Mouse (Mus musculus): ENCODE results near the gene Pde7b. TPM values are rescaled to one million over a fixed set of nuclear protein-coding genes. Genes with fewer than 3 reads are reported as not detected.

The Pde7b gene
- polyA plus RNA-seq, 1 experiment from 2014 or later = 1.3 TPM

DNA sequence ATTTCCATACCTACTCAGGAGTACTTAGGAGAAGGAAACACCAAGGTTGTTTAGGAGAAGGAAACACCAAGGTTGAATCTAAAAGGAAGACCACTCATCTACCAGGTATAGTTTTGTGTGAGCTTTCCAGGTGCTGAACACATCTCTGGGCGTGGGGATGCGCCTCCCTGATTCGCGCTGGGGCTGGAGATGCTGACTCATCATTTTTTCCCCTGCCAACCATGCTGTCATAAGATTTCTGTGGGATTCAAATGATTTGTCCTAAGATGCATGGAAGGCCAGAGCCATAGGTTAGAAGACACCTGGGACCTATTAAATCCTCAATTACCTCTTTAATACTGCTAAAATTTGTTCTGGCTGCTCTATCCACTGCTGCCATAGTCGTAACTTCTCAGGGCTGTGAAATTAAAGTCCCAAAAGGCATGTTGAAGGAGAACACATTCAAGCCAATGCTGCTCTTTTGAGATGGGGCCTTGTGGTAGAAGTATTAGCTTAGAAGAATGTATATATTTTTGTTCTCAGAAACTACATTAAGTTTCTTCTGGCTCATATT is 157.1 kb downstream of the Pde7b start:
- no peaks in the 10 kb centered on the region for H3K27me3 ChIP-seq (replicated peaks; ENCODE audit: control insufficient read depth, insufficient read depth, low read length)
- no peak overlapping the region for H3K9ac ChIP-seq (ENCODE audit: low read length)
- 94% methylated on average over 5 of the region's 5 CpGs for WGBS
- H3K36me3 ChIP-seq (ENCODE audit: control insufficient read depth, insufficient read depth, low read length) = no peaks in the 10 kb centered on the region
- no peak overlapping the region for H3K4me2 ChIP-seq (ENCODE audit: low read length)
- H3K27ac ChIP-seq (ENCODE audit: low read depth, low read length) = no peak overlapping the region
- H3K9me3 ChIP-seq (replicated peaks; ENCODE audit: control insufficient read depth, low read length) = no peaks in the 10 kb centered on the region
- DNase-seq (ENCODE audit: low spot score) (no peak), ATAC-seq (no peak)
- H3K4me3 ChIP-seq (ENCODE audit: low read depth, low read length) = no peak overlapping the region
- H3K4me1 ChIP-seq (ENCODE audit: control insufficient read depth, insufficient read depth, low read length) = no peaks in the 10 kb centered on the region

DNA sequence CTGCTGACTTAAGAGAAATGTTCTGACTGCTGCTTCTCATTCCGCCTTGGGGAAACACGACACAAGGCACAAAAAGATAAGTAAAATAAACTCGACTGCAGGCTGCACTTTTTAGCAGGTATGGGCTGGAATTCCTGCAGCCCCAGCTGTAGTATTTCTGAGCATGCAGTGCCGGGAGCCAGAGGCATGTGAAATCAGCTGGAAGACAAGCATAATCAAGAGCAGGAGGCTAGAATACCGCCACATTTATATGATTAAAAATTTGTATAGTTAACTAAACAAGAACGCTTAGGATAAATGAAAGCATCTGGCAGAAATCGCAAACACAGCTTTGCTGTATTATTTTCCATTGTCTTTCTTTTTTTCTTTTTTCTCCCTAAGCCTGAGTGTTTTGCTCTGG is 168.4 kb downstream of the Pde7b start:
- H3K27me3 ChIP-seq (replicated peaks; ENCODE audit: control insufficient read depth, insufficient read depth, low read length) = no peaks in the 10 kb centered on the region

DNA sequence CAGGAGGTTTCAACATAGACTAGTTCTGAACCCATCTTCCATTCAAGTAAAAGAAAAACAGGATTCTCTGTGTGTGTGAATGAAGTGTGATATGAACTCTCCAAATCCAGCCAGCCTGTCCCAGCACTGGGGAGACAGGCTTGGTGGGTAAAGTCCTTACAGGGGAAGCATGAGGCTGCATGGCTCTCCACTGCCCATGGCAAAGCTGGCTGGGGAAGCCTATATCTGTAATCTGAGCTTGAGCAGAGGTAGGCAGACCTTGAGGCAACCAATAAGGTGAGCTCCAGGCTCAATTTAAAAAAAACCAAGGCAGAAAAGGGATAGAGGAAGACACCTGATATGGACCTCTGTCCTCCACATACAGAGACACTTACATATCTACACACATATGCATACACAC is 173.5 kb downstream of the Pde7b start:
- no peak overlapping the region for H3K27ac ChIP-seq (ENCODE audit: low read depth, low read length)
- no peaks in the 10 kb centered on the region for H3K9me3 ChIP-seq (replicated peaks; ENCODE audit: control insufficient read depth, low read length)
- H3K9ac ChIP-seq (ENCODE audit: low read length) = no peak overlapping the region
- ATAC-seq (no peak), DNase-seq (ENCODE audit: low spot score) (no peak)
- H3K4me2 ChIP-seq (ENCODE audit: low read length) = no peak overlapping the region
- no peaks in the 10 kb centered on the region for H3K27me3 ChIP-seq (replicated peaks; ENCODE audit: control insufficient read depth, insufficient read depth, low read length)
- peaks cover 16% of the 10 kb centered on the region for H3K4me1 ChIP-seq (ENCODE audit: control insufficient read depth, insufficient read depth, low read length)
- no peaks in the 10 kb centered on the region for H3K36me3 ChIP-seq (ENCODE audit: control insufficient read depth, insufficient read depth, low read length)
- H3K4me3 ChIP-seq (ENCODE audit: low read depth, low read length) = no peak overlapping the region

More for the DNA sequence above, 168.4 kb downstream of the Pde7b start:
- no peak overlapping the region for H3K9ac ChIP-seq (ENCODE audit: low read length)
- no peaks in the 10 kb centered on the region for H3K4me1 ChIP-seq (ENCODE audit: control insufficient read depth, insufficient read depth, low read length)
- WGBS = 75% methylated on average over 7 of the region's 7 CpGs
- ATAC-seq = no peak
- no peak overlapping the region for H3K27ac ChIP-seq (ENCODE audit: low read depth, low read length)
- no peaks in the 10 kb centered on the region for H3K9me3 ChIP-seq (replicated peaks; ENCODE audit: control insufficient read depth, low read length)
- no peaks in the 10 kb centered on the region for H3K36me3 ChIP-seq (ENCODE audit: control insufficient read depth, insufficient read depth, low read length)
- no peak overlapping the region for H3K4me3 ChIP-seq (ENCODE audit: low read depth, low read length)
- no peak for DNase-seq (ENCODE audit: low spot score)
- H3K4me2 ChIP-seq (ENCODE audit: low read length) = no peak overlapping the region

- no peak for ATAC-seq
Measured at GRCm38 (mm10) chr10:20550771-20551170, 174.1 kb downstream of the Pde7b start.

DNA sequence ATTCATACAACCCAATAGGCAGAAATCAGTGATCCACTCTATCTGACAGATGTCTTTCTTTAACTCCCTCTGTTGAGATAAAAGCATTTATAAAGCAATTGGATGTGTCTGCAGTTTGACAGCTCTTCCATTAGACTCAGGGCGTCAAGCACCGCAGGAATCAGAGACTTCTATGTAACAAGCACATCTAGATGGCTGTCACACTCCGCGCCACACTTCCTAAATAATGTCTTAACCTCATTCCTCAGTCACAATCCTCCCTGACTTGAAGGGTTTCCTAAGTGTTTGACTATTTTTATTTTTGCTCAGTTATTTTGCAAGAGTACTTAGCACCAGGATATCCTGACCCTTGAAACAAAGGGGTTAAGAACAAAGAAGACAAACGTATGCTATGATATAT is 174.7 kb downstream of the Pde7b start:
- DNase-seq (ENCODE audit: low spot score) (peak; percentile 53), ATAC-seq (no peak)
- no peaks in the 10 kb centered on the region for H3K9me3 ChIP-seq (replicated peaks; ENCODE audit: control insufficient read depth, low read length)
- H3K4me1 ChIP-seq (ENCODE audit: control insufficient read depth, insufficient read depth, low read length) = peaks cover 16% of the 10 kb centered on the region
- no peak overlapping the region for H3K9ac ChIP-seq (ENCODE audit: low read length)
- H3K4me2 ChIP-seq (ENCODE audit: low read length) = no peak overlapping the region
- H3K27ac ChIP-seq (ENCODE audit: low read depth, low read length) = no peak overlapping the region
- no peaks in the 10 kb centered on the region for H3K36me3 ChIP-seq (ENCODE audit: control insufficient read depth, insufficient read depth, low read length)
- H3K4me3 ChIP-seq (ENCODE audit: low read depth, low read length) = no peak overlapping the region
- 72% methylated on average over 5 of the region's 5 CpGs for WGBS
- H3K27me3 ChIP-seq (replicated peaks; ENCODE audit: control insufficient read depth, insufficient read depth, low read length) = no peaks in the 10 kb centered on the region

More at GRCm38 (mm10) chr10:20550771-20551170, 174.1 kb downstream of the Pde7b start:
- 88% methylated on average over 3 of the region's 3 CpGs for WGBS
- DNase-seq (ENCODE audit: low spot score) = no peak
- no peak overlapping the region for H3K27ac ChIP-seq (ENCODE audit: low read depth, low read length)
- no peak overlapping the region for H3K4me2 ChIP-seq (ENCODE audit: low read length)
- no peaks in the 10 kb centered on the region for H3K27me3 ChIP-seq (replicated peaks; ENCODE audit: control insufficient read depth, insufficient read depth, low read length)
- no peak overlapping the region for H3K4me3 ChIP-seq (ENCODE audit: low read depth, low read length)
- H3K9me3 ChIP-seq (replicated peaks; ENCODE audit: control insufficient read depth, low read length) = no peaks in the 10 kb centered on the region
- no peak overlapping the region for H3K9ac ChIP-seq (ENCODE audit: low read length)
- H3K36me3 ChIP-seq (ENCODE audit: control insufficient read depth, insufficient read depth, low read length) = no peaks in the 10 kb centered on the region
- H3K4me1 ChIP-seq (ENCODE audit: control insufficient read depth, insufficient read depth, low read length) = peaks cover 16% of the 10 kb centered on the region

GRCm38 (mm10) chr10:20548833-20549710 is 175.8 kb downstream of the Pde7b start:
- peak overlapping the region; percentile 66; the same call in 1 of the 2 replicates for H3K9ac ChIP-seq (ENCODE audit: low read length)
- peak overlapping the region; percentile 68 for H3K4me2 ChIP-seq (ENCODE audit: low read length)
- H3K27me3 ChIP-seq (replicated peaks; ENCODE audit: control insufficient read depth, insufficient read depth, low read length) = no peaks in the 10 kb centered on the region
- 13% methylated on average over 13 of the region's 13 CpGs for WGBS
- ATAC-seq (peak; percentile 32), DNase-seq (ENCODE audit: low spot score) (peak; percentile 27)
- H3K36me3 ChIP-seq (ENCODE audit: control insufficient read depth, insufficient read depth, low read length) = no peaks in the 10 kb centered on the region
- no peak overlapping the region for H3K27ac ChIP-seq (ENCODE audit: low read depth, low read length)
- peak overlapping the region; percentile 33; the same call in 1 of the 2 replicates for H3K4me3 ChIP-seq (ENCODE audit: low read depth, low read length)
- no peaks in the 10 kb centered on the region for H3K9me3 ChIP-seq (replicated peaks; ENCODE audit: control insufficient read depth, low read length)
- H3K4me1 ChIP-seq (ENCODE audit: control insufficient read depth, insufficient read depth, low read length) = peaks cover 16% of the 10 kb centered on the region

- peak overlapping the region; percentile 68 for H3K4me2 ChIP-seq (ENCODE audit: low read length)
- peaks cover 16% of the 10 kb centered on the region for H3K4me1 ChIP-seq (ENCODE audit: control insufficient read depth, insufficient read depth, low read length)
- ATAC-seq (peak; percentile 76), DNase-seq (ENCODE audit: low spot score) (peak; percentile 59)
- under 1% methylated on average over 19 of the region's 19 CpGs for WGBS
- no peaks in the 10 kb centered on the region for H3K27me3 ChIP-seq (replicated peaks; ENCODE audit: control insufficient read depth, insufficient read depth, low read length)
- H3K27ac ChIP-seq (ENCODE audit: low read depth, low read length) = peak overlapping the region; percentile 63; the same call in 1 of the 2 replicates
- H3K36me3 ChIP-seq (ENCODE audit: control insufficient read depth, insufficient read depth, low read length) = no peaks in the 10 kb centered on the region
- H3K9me3 ChIP-seq (replicated peaks; ENCODE audit: control insufficient read depth, low read length) = no peaks in the 10 kb centered on the region
- H3K9ac ChIP-seq (ENCODE audit: low read length) = peak overlapping the region; percentile 66
- peak overlapping the region; percentile 33 for H3K4me3 ChIP-seq (ENCODE audit: low read depth, low read length)
Measured at GRCm38 (mm10) chr10:20547951-20548551, 176.8 kb downstream of the Pde7b start.

GRCm38 (mm10) chr10:20543121-20543520 is 181.8 kb downstream of the Pde7b start:
- 25% methylated on average over 3 of the region's 3 CpGs for WGBS
- H3K4me3 ChIP-seq (ENCODE audit: low read depth, low read length) = no peak overlapping the region
- H3K9me3 ChIP-seq (replicated peaks; ENCODE audit: control insufficient read depth, low read length) = no peaks in the 10 kb centered on the region
- no peaks in the 10 kb centered on the region for H3K36me3 ChIP-seq (ENCODE audit: control insufficient read depth, insufficient read depth, low read length)
- no peaks in the 10 kb centered on the region for H3K27me3 ChIP-seq (replicated peaks; ENCODE audit: control insufficient read depth, insufficient read depth, low read length)
- ATAC-seq (no peak), DNase-seq (ENCODE audit: low spot score) (peak; percentile 37)
- no peak overlapping the region for H3K4me2 ChIP-seq (ENCODE audit: low read length)
- H3K9ac ChIP-seq (ENCODE audit: low read length) = no peak overlapping the region
- peaks cover 5% of the 10 kb centered on the region; the same call in 1 of the 2 replicates for H3K4me1 ChIP-seq (ENCODE audit: control insufficient read depth, insufficient read depth, low read length)
- no peak overlapping the region for H3K27ac ChIP-seq (ENCODE audit: low read depth, low read length)

Data from forebrain, embryonic 14.5 days (tissue).